Mouse (Mus musculus): ENCODE results near the gene Prkaca. TPM values are rescaled to one million over a fixed set of nuclear protein-coding genes. Genes with fewer than 3 reads are reported as not detected.

Gene Prkaca
- polyA plus RNA-seq (2014; fragmentation: Illumina TruSeq; extraction: RNeasy Lipid Tissue Mini Kit (QIAGEN cat#74804); ENCODE audit: low read depth, low replicate concordance), result 56.5 TPM

DNA sequence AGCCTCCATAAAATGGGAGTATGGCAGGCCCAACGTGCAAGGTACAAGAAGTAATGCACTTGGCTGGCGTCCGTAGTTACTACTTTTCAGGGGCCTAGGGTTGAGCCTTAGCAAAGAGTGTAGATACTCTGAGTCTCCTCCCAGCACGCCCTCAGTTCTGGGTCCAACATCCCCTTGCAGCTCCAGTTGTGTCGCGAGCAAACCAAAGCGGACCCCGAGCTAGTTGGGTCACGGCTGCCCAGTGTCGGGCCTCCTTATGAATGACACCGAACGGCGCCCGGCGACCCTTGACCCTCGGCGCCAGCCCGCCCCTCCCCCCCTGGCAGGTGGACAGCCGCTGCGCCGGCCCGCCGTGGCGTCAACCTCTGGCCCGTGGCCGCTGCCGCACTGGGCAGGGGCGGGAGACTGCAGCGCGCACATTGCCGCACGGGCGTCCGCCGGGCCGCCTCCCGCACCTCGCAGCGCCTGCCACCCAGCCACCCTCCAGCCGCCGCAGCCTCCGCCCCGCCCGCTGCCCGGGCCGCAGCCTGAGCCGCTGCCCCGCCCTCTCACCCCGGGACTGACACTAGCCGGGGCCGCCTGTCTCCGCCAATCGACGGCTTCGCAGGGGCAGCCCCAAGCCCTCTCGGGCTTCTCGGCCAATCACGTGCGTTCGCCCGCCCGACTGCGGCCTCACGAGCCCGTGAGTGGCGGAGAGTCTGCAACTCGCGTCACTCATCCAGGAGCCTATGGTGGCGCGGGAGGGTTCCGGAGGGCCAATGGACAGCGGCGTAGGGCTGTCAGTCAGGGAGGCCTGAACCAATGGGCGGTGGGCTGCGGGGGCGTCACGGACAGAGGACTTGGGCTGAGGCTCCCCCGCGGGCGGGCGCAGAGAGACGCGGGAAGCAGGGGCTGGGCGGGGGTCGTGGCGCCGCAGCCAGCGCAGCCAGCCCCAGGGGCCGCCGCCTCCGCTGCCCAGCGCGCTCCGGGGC lies at the start of gene Prkaca:
TSS of gene Prkaca (plus strand) at position 844 of the 971 bp plus-strand sequence.

DNA sequence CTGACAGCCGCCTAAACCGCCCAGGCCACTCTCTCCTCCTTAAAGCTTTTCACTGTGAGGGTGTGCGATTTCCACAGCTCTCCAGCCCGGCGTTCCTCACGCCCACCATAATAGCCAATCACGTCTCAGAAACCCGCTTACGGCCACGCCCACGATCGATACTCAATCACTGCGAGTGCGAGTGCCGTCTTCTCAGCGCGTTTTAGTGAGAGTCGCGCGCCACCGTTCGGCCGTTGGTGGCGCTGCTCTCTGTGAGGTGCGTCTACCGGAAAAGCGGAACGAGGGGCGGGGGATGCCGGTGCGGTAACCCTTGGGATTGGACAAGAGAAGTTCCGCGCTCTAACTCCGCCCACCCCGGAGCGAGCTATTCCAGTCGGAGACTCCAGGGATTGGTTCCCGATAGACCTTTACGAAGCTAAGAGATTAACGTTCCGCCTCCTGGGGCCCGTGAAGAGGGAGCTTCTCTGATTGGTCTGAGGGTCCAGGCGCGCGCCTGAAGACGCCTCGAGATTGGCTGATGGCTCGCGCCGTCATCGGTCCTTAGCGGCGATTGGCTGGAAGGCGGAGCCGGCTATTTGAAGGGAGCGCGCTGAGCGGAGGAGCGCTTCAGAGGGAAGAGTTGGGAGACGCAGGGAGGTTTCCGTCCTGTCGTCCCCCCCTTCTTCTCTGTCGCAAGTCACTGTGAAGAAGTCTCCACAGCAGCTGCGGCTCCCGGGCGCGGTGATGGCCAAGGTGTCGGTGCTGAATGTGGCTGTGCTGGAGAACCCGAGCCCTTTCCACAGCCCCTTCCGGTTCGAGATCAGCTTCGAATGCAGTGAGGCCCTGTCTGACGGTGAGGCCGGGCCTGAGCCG lies 17.5 kb upstream of the Prkaca start, which contains the start of the genes Gm10644 and Asf1b:
TSS of gene Gm10644 (minus strand) at position 100 of the 852 bp plus-strand sequence.
TSS of gene Asf1b (plus strand) at position 402 of the 852 bp plus-strand sequence.

DNA sequence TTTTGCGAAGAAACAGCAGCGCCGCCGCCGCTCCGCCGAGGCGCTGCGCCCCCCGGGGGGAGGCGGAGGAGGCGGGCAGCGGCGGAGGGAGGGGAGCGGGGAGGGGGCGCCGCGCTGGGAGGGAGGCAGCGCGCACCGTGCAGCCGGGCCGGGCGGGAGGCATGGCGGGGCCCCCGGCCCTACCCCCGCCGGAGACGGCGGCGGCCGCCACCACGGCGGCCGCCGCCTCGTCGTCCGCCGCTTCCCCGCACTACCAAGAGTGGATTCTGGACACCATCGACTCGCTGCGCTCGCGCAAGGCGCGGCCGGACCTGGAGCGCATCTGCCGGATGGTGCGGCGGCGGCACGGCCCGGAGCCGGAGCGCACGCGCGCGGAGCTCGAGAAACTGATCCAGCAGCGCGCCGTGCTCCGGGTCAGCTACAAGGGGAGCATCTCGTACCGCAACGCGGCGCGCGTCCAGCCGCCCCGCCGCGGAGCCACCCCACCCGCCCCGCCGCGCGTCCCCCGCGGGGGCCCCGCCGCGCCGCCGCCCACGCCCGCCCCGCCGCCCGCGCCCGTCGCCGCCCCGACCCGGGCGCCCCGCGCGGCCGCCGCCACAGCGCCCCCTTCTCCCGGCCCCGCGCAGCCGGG lies 24.8 kb downstream of the Prkaca start, which contains the start of gene Samd1:
TSS of gene Samd1 (plus strand) at position 162 of the 631 bp plus-strand sequence.

DNA sequence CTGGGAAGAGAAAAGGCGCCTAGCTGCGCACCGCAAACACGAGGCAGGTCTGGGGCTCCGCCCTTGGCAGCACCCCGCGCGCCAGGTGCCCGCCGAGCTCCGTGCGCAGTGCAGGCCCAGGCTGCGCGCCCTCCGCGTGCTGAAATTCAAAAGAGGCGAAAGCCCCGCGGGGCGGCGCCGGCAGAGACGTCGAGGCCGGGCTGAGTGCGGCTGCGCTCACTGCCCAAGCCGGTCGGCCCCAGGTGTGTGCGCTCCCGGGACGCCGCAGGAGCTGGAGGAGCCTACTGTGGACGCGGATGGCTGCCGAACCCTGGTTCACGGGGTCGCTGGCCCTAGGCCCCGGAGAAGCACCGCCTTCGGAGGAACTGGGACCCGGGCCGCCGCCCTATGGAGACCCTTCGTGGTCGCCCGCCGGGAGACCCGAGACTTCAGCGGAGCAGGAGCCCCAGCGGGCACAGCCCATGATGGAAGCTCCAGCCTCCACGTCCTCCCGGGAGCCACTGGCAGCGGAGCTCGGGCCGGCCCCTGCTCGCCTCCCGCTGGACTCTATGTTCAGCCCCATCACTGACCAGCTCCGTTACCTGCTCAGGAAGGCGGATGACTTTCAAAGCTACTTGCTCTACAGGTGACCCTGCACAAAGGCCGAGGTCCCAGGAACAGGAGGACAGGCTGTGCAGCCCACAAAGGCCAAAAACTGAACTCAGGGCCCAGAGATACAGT lies 28.6 kb downstream of the Prkaca start, which contains the start of gene 1700067K01Rik:
TSS of gene 1700067K01Rik (plus strand) at position 222 of the 720 bp plus-strand sequence.

DNA sequence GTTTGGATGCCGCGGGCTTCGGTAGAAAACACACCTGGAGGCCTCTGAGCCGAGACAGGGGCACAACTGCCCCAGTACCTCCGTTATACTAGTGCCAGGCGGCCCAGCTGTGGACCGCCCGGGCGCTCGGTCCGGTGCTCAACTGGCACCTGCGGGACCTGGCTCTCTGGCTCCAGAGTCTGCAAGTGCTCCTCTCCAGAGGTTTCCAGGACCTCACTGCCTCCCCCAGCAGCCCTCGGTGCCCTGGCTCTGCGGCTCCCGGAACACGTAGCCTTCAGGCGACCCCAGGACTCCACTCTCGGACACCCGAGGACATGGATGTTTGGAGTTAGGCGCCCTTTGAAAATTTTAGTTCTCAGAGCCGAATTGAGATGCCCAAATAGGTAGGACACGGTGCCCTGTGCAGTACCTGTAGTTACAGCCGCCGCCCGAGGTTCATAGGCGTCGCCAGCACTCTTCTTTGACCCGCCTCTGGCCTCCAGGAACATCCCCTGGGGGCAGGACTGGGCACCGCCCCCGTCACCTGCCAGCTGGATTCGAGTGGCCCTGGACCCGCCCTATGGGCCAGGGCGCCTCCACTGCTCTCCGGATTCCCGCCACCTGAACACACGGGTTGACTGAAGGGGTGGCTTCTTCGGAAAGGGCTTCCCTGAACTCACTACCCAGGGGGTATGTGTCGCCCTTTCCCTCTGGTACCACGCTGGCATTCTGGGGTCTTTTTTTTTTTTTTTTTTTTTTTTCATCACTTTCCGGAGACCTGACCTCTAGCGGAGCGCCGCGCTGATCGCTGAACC lies 39.1 kb downstream of the Prkaca start, which contains the start of gene 2210011C24Rik:
TSS of gene 2210011C24Rik (minus strand) at position 467 of the 794 bp plus-strand sequence.

DNA sequence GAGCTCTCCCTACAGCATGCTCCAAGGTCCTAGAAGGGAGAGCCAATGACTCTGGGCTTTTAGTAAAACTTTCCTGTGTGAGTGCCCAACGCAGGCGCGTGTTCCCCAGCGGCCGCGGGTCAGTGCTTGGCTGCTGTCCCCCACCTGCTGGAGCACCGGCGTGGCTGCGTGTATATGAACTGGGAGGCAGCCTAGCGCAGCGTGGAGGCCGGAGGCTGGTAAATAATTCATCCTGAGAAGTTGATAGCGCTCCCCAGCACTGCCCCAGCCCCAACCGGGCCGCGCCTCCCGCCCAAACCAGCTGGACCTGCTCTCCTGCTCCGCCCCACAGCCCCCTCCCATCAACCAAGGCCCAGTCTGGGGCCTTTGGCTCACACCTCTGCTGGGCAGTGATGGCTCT lies 48.3 kb downstream of the Prkaca start, which contains the start of gene Palm3:
TSS of gene Palm3 (plus strand) at position 376 of the 400 bp plus-strand sequence.

DNA sequence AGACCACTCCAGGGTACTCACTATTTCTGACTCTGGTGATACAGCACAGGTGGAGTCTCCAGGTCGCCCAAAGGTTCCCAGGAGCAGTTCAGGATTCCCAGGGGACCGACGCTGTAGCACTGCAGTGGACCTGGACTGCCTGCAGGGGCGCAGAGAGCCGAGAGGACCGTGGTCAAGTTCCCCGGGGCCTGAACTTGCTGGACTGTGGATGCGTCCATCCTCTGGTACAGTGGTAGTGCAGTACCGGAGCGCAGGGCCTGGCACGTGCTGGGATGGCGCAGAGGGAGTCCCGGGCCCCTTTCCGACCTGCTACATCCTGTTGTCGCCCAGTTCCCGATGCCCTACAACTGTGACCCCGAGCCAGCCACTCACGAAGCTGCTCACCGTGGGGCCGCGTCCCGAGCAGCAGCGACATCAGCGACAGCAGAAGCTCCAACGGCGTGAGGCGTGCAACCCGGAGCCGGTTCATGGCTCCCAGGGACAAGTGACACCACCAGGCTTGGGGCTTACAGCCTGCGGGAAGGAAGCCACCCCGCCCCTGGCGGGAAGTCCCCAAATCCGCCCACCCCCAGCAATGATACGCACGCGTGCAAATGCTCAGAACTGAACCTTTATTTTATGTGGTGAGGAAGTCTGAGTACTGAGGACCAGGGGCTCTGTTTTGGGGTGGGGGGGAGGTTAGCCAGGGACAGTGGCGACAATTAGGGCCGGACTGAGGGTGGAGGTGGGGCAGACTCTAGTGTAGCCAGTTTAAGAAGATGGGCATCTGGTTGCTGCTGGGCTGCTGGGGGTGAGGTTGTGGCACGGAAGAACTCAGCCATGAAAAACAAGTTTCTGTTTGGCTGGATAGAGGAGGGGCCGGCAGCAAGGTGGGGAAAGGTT lies 69.5 kb downstream of the Prkaca start, which contains the start of gene Il27ra:
TSS of gene Il27ra (minus strand) at position 524 of the 882 bp plus-strand sequence.

DNA sequence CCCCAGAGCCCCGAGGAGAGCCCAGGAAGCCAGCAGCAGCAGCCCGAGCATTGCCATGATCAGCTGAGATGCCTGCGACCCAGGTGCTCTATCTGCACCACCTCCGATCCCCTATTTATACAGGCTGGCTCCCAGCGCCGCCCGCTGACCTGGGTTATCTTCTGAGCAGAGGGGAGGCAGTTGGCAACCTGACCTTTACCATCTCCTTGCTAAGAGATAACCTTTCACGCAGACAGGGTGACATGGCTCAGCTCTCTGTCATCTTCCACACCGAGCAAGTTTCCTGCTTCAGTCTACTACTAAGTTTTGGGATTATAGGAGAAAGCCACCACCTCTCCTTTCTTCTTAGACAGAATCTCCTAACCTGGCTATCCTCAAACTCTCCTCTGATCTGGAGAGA lies 72.1 kb downstream of the Prkaca start, which contains the start of gene Rln3:
TSS of gene Rln3 (minus strand) at position 101 of the 400 bp plus-strand sequence.

Other genes starting within 250 kb of the Prkaca start
- 6.5 TPM for gene Adgre5, start 231.7 kb upstream of the Prkaca start, polyA plus RNA-seq (2014; fragmentation: Illumina TruSeq; extraction: RNeasy Lipid Tissue Mini Kit (QIAGEN cat#74804); ENCODE audit: low read depth, low replicate concordance)
- gene Adgrl1, start 72.9 kb upstream of the Prkaca start, polyA plus RNA-seq (2014; fragmentation: Illumina TruSeq; extraction: RNeasy Lipid Tissue Mini Kit (QIAGEN cat#74804); ENCODE audit: low read depth, low replicate concordance), result 7.5 TPM
- gene Gm10644, start 17.8 kb upstream of the Prkaca start, polyA plus RNA-seq (2014; fragmentation: Illumina TruSeq; extraction: RNeasy Lipid Tissue Mini Kit (QIAGEN cat#74804); ENCODE audit: low read depth, low replicate concordance), result 0.35 TPM
- gene Asf1b, start 17.5 kb upstream of the Prkaca start, polyA plus RNA-seq (2014; fragmentation: Illumina TruSeq; extraction: RNeasy Lipid Tissue Mini Kit (QIAGEN cat#74804); ENCODE audit: low read depth, low replicate concordance), result 1.7 TPM
- 4.4 TPM for gene Samd1, start 24.7 kb downstream of the Prkaca start, polyA plus RNA-seq (2014; fragmentation: Illumina TruSeq; extraction: RNeasy Lipid Tissue Mini Kit (QIAGEN cat#74804); ENCODE audit: low read depth, low replicate concordance)
- gene 1700067K01Rik, start 28.5 kb downstream of the Prkaca start, polyA plus RNA-seq (2014; fragmentation: Illumina TruSeq; extraction: RNeasy Lipid Tissue Mini Kit (QIAGEN cat#74804); ENCODE audit: low read depth, low replicate concordance), result not detected
- not detected for gene 2210011C24Rik, start 39.2 kb downstream of the Prkaca start, polyA plus RNA-seq (2014; fragmentation: Illumina TruSeq; extraction: RNeasy Lipid Tissue Mini Kit (QIAGEN cat#74804); ENCODE audit: low read depth, low replicate concordance)
- 0.76 TPM for gene Palm3, start 48.5 kb downstream of the Prkaca start, polyA plus RNA-seq (2014; fragmentation: Illumina TruSeq; extraction: RNeasy Lipid Tissue Mini Kit (QIAGEN cat#74804); ENCODE audit: low read depth, low replicate concordance)
- 0.35 TPM for gene Il27ra, start 69.6 kb downstream of the Prkaca start, polyA plus RNA-seq (2014; fragmentation: Illumina TruSeq; extraction: RNeasy Lipid Tissue Mini Kit (QIAGEN cat#74804); ENCODE audit: low read depth, low replicate concordance)
- gene Rln3, start 72.0 kb downstream of the Prkaca start, polyA plus RNA-seq (2014; fragmentation: Illumina TruSeq; extraction: RNeasy Lipid Tissue Mini Kit (QIAGEN cat#74804); ENCODE audit: low read depth, low replicate concordance), result not detected
- gene Gm10643, start 92.1 kb downstream of the Prkaca start, polyA plus RNA-seq (2014; fragmentation: Illumina TruSeq; extraction: RNeasy Lipid Tissue Mini Kit (QIAGEN cat#74804); ENCODE audit: low read depth, low replicate concordance), result 2.3 TPM
- 0.64 TPM for gene Rfx1, start 93.8 kb downstream of the Prkaca start, polyA plus RNA-seq (2014; fragmentation: Illumina TruSeq; extraction: RNeasy Lipid Tissue Mini Kit (QIAGEN cat#74804); ENCODE audit: low read depth, low replicate concordance)
- 1.3 TPM for gene Dcaf15, start 131.8 kb downstream of the Prkaca start, polyA plus RNA-seq (2014; fragmentation: Illumina TruSeq; extraction: RNeasy Lipid Tissue Mini Kit (QIAGEN cat#74804); ENCODE audit: low read depth, low replicate concordance)
- gene Podnl1, start 153.0 kb downstream of the Prkaca start, polyA plus RNA-seq (2014; fragmentation: Illumina TruSeq; extraction: RNeasy Lipid Tissue Mini Kit (QIAGEN cat#74804); ENCODE audit: low read depth, low replicate concordance), result not detected
- 0.35 TPM for gene Cc2d1a, start 174.9 kb downstream of the Prkaca start, polyA plus RNA-seq (2014; fragmentation: Illumina TruSeq; extraction: RNeasy Lipid Tissue Mini Kit (QIAGEN cat#74804); ENCODE audit: low read depth, low replicate concordance)
- not detected for gene 4930432K21Rik, start 175.0 kb downstream of the Prkaca start, polyA plus RNA-seq (2014; fragmentation: Illumina TruSeq; extraction: RNeasy Lipid Tissue Mini Kit (QIAGEN cat#74804); ENCODE audit: low read depth, low replicate concordance)
- gene Nanos3, start 212.2 kb downstream of the Prkaca start, polyA plus RNA-seq (2014; fragmentation: Illumina TruSeq; extraction: RNeasy Lipid Tissue Mini Kit (QIAGEN cat#74804); ENCODE audit: low read depth, low replicate concordance), result not detected